Mouse (Mus musculus) gastrocnemius, postnatal 4 days (tissue): ENCODE measurements around the gene Psmb6. TPM values are rescaled to one million over a fixed set of nuclear protein-coding genes. Genes with fewer than 3 reads are reported as not detected.
"Not testable (repeated sequence)": the region's sequence is repeated elsewhere in the genome, so short reads cannot be mapped to it uniquely, and the experiment has no call there.

Experiments used
- DNase-seq, 2 experiments: peaks; one replicate each; pipeline ENCODE4 v3.0.0; 2021 to 2022; ENCODE audit warnings: low spot score in 2 of 2, mixed read lengths in 2 of 2
- total RNA-seq, 2 experiments: library from RNA; stranded (reverse); gene quantifications; 2 replicates each; pipeline ENCODE4 v1.2.3; 2021

Psmb6 gene
- total RNA-seq, 2 experiments from 2014 or later, result 349 to 357 TPM

DNA sequence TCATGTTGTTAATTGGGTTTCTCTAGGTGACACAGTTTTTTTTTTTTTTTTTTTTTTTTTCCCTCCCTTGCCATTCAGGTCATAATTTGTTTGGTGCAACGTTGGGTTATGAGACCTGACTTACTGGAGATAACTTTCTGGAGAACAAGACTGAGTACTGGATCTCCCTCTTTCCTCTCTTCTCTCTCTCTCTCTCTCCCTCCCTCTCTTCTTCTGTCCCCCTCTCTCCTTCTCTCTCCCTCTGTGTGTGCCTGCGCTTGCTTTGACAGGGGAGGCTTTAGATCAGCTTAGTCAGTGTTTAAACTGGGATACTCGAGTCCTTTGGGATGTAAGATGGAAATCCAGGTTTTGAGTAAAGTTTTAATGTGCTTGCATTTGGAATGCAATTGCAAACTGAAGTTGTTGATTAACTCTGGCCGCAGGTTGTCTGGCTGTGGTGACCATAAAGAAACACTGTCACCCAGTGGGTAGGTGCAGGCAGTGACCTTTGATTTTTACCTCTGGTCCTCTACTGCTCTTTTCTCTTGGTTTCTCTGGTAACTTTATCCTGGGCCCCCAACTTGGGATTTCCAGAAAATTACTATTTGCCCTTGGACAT lies 39.2 kb downstream of the Psmb6 start:
- DNase-seq, result no peak

GRCm38 (mm10) chr11:70566586-70566985 lies 41.4 kb downstream of the Psmb6 start:
- no peak for DNase-seq

DNA sequence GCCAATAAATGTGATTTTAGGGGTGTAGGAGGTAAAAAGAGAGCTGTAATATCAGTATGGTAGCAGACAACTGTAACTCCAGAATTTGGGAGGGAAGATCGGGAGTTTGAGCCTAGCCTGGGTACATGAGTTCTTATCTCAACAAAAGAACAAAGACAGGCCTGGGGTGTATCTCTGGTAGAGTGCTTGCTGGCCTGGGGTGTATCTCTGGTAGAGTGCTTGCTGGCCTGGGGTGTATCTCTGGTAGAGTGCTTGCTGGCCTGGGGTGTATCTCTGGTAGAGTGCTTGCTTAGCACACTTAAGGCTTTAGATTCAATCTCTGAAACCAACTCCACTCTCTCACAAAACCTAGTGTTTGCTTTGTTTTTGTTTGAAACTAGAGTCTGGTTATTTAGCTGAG lies 45.4 kb downstream of the Psmb6 start:
- not testable (repeated sequence) for DNase-seq

DNA sequence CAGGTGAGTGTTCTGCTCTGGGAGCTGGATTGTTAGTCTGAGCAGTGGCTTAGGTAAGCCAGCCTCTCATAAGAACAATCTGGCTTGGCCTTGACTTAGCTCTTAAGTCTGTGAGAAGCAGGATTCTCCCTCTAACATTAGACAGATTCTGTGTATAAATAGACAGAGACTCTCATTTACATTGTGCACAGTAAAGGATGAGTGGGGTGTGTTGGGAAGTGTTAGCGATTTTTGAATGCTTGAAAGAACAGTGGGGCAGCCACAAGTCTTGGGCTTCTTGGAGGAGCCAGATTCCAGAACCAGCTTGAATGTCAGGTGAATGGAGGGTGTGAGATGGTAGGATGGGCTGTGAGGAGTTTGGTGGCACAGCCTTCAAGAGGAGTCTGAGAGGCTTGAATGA lies 46.5 kb downstream of the Psmb6 start:
- DNase-seq, result no peak

- no peak for DNase-seq
Observed at GRCm38 (mm10) chr11:70572348-70572902, 47.3 kb downstream of the Psmb6 start.

DNA sequence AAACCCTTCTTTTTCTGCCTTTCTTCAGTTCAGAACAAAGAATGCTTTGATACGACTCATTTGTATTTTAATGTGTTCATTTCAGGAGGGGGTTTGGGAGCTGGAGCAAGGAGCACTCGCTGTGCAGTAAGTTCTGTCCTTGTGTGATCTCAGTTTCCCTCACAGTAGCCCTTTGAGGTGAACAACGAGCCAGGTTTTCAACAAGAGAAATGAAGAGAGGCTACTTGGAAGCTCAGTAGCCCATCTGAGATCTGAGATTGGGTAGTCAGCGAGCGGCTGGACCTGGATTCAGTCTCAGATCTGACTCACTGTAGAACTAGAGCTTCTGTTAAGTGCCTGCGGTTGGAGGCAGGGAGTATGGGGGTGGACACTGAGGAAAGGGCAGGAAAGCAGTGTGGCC lies 48.7 kb downstream of the Psmb6 start:
- DNase-seq, result no peak

DNA sequence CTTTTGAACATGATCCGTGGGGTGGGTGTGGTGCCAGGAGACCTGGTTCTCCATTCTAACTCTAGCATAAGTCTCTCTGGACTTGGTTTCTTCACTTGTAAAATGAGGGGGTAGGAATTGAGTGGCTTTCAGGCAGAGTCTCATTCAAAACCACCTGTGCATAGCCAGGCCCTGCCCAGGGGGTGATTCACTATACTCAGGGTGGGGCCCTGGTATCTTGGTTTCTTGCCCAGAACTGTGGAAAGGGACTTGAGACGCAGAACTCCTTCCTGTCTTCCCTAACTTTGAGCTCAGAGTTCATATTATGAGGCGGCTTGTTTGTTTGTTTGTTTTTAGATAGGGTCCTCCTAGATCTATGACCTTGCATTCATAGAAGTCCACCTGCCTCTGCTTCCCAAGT lies 52.0 kb downstream of the Psmb6 start:
- no peak for DNase-seq

Other genes with a start within 250 kb of the Psmb6 start
- under 1 TPM in 1 of 2 experiments, not detected in 1; 0.13 TPM for gene Alox12e, start 202.7 kb upstream of the Psmb6 start, total RNA-seq
- under 1 TPM; 0.13 to 0.25 TPM for gene Alox15, start 173.3 kb upstream of the Psmb6 start, total RNA-seq
- 10 to 100 TPM; 26.1 to 26.5 TPM for gene Pelp1, start 115.3 kb upstream of the Psmb6 start, total RNA-seq
- 10 to 100 TPM; 20.4 to 24.7 TPM for gene Arrb2, start 92.7 kb upstream of the Psmb6 start, total RNA-seq
- gene Med11, start 73.4 kb upstream of the Psmb6 start, total RNA-seq, result 10 to 100 TPM; 11.2 TPM
- gene Zmynd15, start 65.9 kb upstream of the Psmb6 start, total RNA-seq, result 1 to 10 TPM in 1 of 2 experiments, under 1 TPM in 1; 0.96 to 1.3 TPM
- gene Cxcl16, start 65.4 kb upstream of the Psmb6 start, total RNA-seq, result 1 to 10 TPM; 5.0 to 5.1 TPM
- gene Tm4sf5, start 20.1 kb upstream of the Psmb6 start, total RNA-seq, result not detected
- gene Vmo1, start 10.8 kb upstream of the Psmb6 start, total RNA-seq, result under 1 TPM; 0.86 to 0.88 TPM
- gene Gltpd2, start 6.2 kb upstream of the Psmb6 start, total RNA-seq, result under 1 TPM in 1 of 2 experiments, not detected in 1; 0.25 TPM
- gene Gm40193, start 7.6 kb downstream of the Psmb6 start, total RNA-seq, result not detected
- gene Pld2, start 14.7 kb downstream of the Psmb6 start, total RNA-seq, result 10 to 100 TPM; 23.4 to 23.6 TPM
- gene Mink1, start 37.5 kb downstream of the Psmb6 start, total RNA-seq, result 10 to 100 TPM; 44.8 to 46.3 TPM
- not detected for gene 4930544D05Rik, start 90.5 kb downstream of the Psmb6 start, total RNA-seq
- 10 to 100 TPM; 13.8 to 21.4 TPM for gene Chrne, start 93.8 kb downstream of the Psmb6 start, total RNA-seq
- gene Gp1ba, start 113.8 kb downstream of the Psmb6 start, total RNA-seq, result under 1 TPM; 0.32 to 0.39 TPM
- 10 to 100 TPM; 43.5 to 44.0 TPM for gene Rnf167, start 121.9 kb downstream of the Psmb6 start, total RNA-seq
- gene Slc25a11, start 122.1 kb downstream of the Psmb6 start, total RNA-seq, result 100 to 1,000 TPM; 222 TPM
- gene Pfn1, start 129.3 kb downstream of the Psmb6 start, total RNA-seq, result 100 to 1,000 TPM; 620 to 621 TPM
- gene Eno3, start 131.8 kb downstream of the Psmb6 start, total RNA-seq, result 1,000 to 10,000 TPM; 4,042 to 4,361 TPM
- 100 to 1,000 TPM; 119 to 129 TPM for gene Spag7, start 144.0 kb downstream of the Psmb6 start, total RNA-seq
- gene Camta2, start 162.7 kb downstream of the Psmb6 start, total RNA-seq, result 10 to 100 TPM; 18.1 to 20.3 TPM
- 1 to 10 TPM; 2.0 to 3.0 TPM for gene Inca1, start 174.8 kb downstream of the Psmb6 start, total RNA-seq
- gene Kif1c, start 175.2 kb downstream of the Psmb6 start, total RNA-seq, result 100 to 1,000 TPM; 162 to 166 TPM
- gene Zfp3, start 238.8 kb downstream of the Psmb6 start, total RNA-seq, result 10 to 100 TPM; 11.8 to 13.6 TPM